Mouse (Mus musculus) limb, embryonic 14.5 days (tissue): Measurements from ENCODE around the gene Gm4952. TPM values are rescaled to one million over a fixed set of nuclear protein-coding genes. Genes with fewer than 3 reads are reported as not detected.
"Not testable (repeated sequence)": the region's sequence is repeated elsewhere in the genome, so short reads cannot be mapped to it uniquely, and the experiment has no call there.

Experiments used
- ATAC-seq: fragments of 200-750 bp; cut with Nextera tagmentation; 2 replicates; pipeline ENCODE4 v1.8.0; 2017; ENCODE audit warnings: low read depth, moderate number of reproducible peaks, moderate TSS enrichment; ENCODE audit not compliant: low FRiP score
- DNase-seq: peaks from one replicate; pipeline ENCODE4 v3.0.0-alpha.2; 2015; ENCODE audit warnings: low spot score
- H3K27ac ChIP-seq: fragments of 300-500 bp; sonication (generic); replicated peaks from 2 replicates; pipeline ENCODE4 v1.5.1; 2014; ENCODE audit warnings: low read depth, mild to moderate bottlenecking, low read length, moderate library complexity, mixed read lengths
- H3K27me3 ChIP-seq: fragments of 300-500 bp; sonication (generic); 2 replicates; pipeline ENCODE4 v1.6.1; 2014; ENCODE audit warnings: low read length, mixed read lengths; ENCODE audit not compliant: control insufficient read depth, insufficient read depth
- H3K36me3 ChIP-seq: fragments of 300-500 bp; sonication (generic); 2 replicates; pipeline ENCODE4 v1.6.1; 2014; ENCODE audit warnings: mild to moderate bottlenecking, low read length, moderate library complexity, mixed read lengths; ENCODE audit not compliant: control insufficient read depth, insufficient read depth
- H3K4me1 ChIP-seq: fragments of 300-500 bp; sonication (generic); 2 replicates; pipeline ENCODE4 v1.6.1; 2014; ENCODE audit warnings: antibody characterized with exemption, low read length, mixed read lengths; ENCODE audit not compliant: control insufficient read depth, insufficient read depth
- H3K4me2 ChIP-seq: fragments of 300-500 bp; sonication (generic); replicated peaks from 2 replicates; pipeline ENCODE4 v1.6.1; 2014; ENCODE audit warnings: low read depth, mild to moderate bottlenecking, low read length, moderate library complexity; ENCODE audit not compliant: severe bottlenecking
- H3K4me3 ChIP-seq: fragments of 300-500 bp; sonication (generic); replicated peaks from 2 replicates; pipeline ENCODE4 v1.5.1; 2014; ENCODE audit warnings: low read length
- H3K9ac ChIP-seq: fragments of 300-500 bp; sonication (generic); 2 replicates; pipeline ENCODE4 v1.6.1; 2014; ENCODE audit warnings: mild to moderate bottlenecking, low read depth, low read length, moderate library complexity; ENCODE audit not compliant: severe bottlenecking
- H3K9me3 ChIP-seq: fragments of 300-500 bp; sonication (generic); 2 replicates; pipeline ENCODE4 v1.6.1; 2016; ENCODE audit warnings: low read length; ENCODE audit not compliant: control insufficient read depth
- POLR2A ChIP-seq: fragments of 200-500 bp; IDR thresholded peaks from 2 replicates; pipeline ENCODE4 v1.8.0; 2012; ENCODE audit warnings: inconsistent platforms, mild to moderate bottlenecking, moderate library complexity, borderline replicate concordance; ENCODE audit not compliant: insufficient read depth, insufficient read length; ENCODE audit errors: extremely low read depth
- WGBS: fragments of 180-500 bp; shearing (Covaris S2); extraction: QIAGEN DNeasy Blood & Tissue Kit; methylation state at CpG from one replicate; pipeline ENCODE4 v1.1.7; 2014; 5-methylcytosine and 5-hydroxymethylcytosine counted together
- polyA plus RNA-seq, 2 experiments: library from polyadenylated mRNA; depleted of rRNA in 1 of 2; stranded (reverse) in 1 of 2; unstranded in 1 of 2; fragments of >200 nt; fragmentation: Nextera tagmentation in 1 of 2; extraction: Ambion mirVana in 1 of 2; gene quantifications; 2 replicates each; pipeline versions ENCODE4 v1.2.1 to v1.2.3; 2012 to 2014

Gene Gm4952
- polyA plus RNA-seq, 2 experiments = 0.08 to 0.33 TPM

- Histone ChIP-seq H3K4me1 (no peaks in the 10 kb centered on the region), H3K9me3 (no peaks in the 10 kb centered on the region), H3K27ac (no peak overlapping the region), H3K9ac (no peak overlapping the region), H3K27me3 (no peaks in the 10 kb centered on the region), H3K4me3 (no peak overlapping the region), H3K36me3 (no peaks in the 10 kb centered on the region), H3K4me2 (no peak overlapping the region)
- no peak for DNase-seq
- WGBS = 92% methylated on average over 4 of the region's 4 CpGs
- no peak for ATAC-seq
- no peak for TF ChIP-seq POLR2A
Observed at GRCm38 (mm10) chr19:12634963-12635362, 35.2 kb downstream of the Gm4952 start.

GRCm38 (mm10) chr19:12636863-12637262, 37.1 kb downstream of the Gm4952 start:
- Histone ChIP-seq H3K36me3 (no peaks in the 10 kb centered on the region), H3K4me1 (no peaks in the 10 kb centered on the region), H3K9me3 (no peaks in the 10 kb centered on the region), H3K27me3 (no peaks in the 10 kb centered on the region), H3K27ac (no peak overlapping the region), H3K4me2 (no peak overlapping the region), H3K9ac (no peak overlapping the region), H3K4me3 (no peak overlapping the region)
- DNase-seq (no peak), ATAC-seq (no peak)
- WGBS = 61% methylated on average over 3 of the region's 3 CpGs
- TF ChIP-seq POLR2A = no peak

- H3K4me1 ChIP-seq = no peaks in the 10 kb centered on the region
- no peak overlapping the region for H3K4me2 ChIP-seq
- no peak overlapping the region for H3K27ac ChIP-seq
- 77% methylated on average over 1 of the region's 1 CpGs for WGBS
- H3K9me3 ChIP-seq = no peaks in the 10 kb centered on the region
- no peak for TF ChIP-seq POLR2A
- no peak overlapping the region for H3K4me3 ChIP-seq
- H3K27me3 ChIP-seq = no peaks in the 10 kb centered on the region
- no peak overlapping the region for H3K9ac ChIP-seq
- no peaks in the 10 kb centered on the region for H3K36me3 ChIP-seq
- DNase-seq (no peak), ATAC-seq (no peak)
Observed at GRCm38 (mm10) chr19:12638049-12638448, 38.3 kb downstream of the Gm4952 start.

DNA sequence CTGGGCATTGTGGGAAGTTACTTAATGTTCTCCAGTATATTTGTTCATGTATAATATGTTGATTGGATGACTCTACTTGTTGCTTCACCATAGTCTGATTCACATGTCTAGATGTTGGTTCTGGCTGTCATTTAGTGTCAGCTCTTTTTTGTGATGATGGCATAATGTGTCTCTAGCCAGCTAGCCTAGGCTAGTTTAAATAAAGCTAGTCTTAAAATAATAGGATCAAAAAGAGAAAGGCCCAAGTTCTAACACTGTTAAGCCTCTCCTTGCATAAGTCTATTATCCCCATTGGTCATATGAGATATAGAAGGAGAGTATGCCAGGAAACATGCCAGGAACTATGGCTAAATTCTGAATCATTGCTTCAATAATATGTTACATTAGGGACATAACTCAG, 49.7 kb downstream of the Gm4952 start:
- no peaks in the 10 kb centered on the region for H3K9me3 ChIP-seq
- no peak for TF ChIP-seq POLR2A
- H3K9ac ChIP-seq = no peak overlapping the region
- H3K36me3 ChIP-seq = no peaks in the 10 kb centered on the region
- no peak overlapping the region for H3K4me3 ChIP-seq
- H3K4me2 ChIP-seq = no peak overlapping the region
- no peaks in the 10 kb centered on the region for H3K4me1 ChIP-seq
- no peak for ATAC-seq
- H3K27me3 ChIP-seq = no peaks in the 10 kb centered on the region
- H3K27ac ChIP-seq = no peak overlapping the region
- DNase-seq = no peak

DNA sequence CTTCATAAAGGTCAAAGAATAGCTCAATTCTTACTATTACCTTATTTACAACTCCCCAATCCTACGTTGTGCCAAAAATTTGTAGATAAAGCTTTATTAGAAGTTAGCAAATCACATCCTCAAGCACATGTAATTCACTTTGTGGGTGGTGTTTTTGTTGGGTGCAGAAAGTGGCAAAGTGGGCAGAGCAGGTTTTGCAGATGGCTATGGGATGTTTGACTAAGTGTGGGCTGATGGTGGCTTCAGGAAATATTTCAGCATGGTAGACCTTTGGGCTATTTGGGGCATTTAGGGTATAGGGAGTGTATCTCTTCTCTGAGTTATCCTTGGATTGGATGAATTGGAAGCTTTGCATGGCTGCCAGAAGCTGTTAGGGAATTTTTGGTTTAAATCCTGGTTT, 66.4 kb downstream of the Gm4952 start:
- Histone ChIP-seq H3K36me3 (no peaks in the 10 kb centered on the region), H3K27ac (no peak overlapping the region), H3K4me1 (no peaks in the 10 kb centered on the region), H3K9ac (no peak overlapping the region), H3K4me3 (no peak overlapping the region), H3K27me3 (no peaks in the 10 kb centered on the region), H3K9me3 (no peaks in the 10 kb centered on the region), H3K4me2 (no peak overlapping the region)
- no peak for DNase-seq
- 89% methylated on average over 1 of the region's 1 CpGs for WGBS
- no peak for TF ChIP-seq POLR2A
- no peak for ATAC-seq

GRCm38 (mm10) chr19:12668601-12669000, 68.8 kb downstream of the Gm4952 start:
- H3K27me3 ChIP-seq, H3K27ac ChIP-seq, H3K9me3 ChIP-seq, H3K4me2 ChIP-seq, H3K4me3 ChIP-seq, ATAC-seq, DNase-seq, H3K4me1 ChIP-seq, H3K36me3 ChIP-seq, H3K9ac ChIP-seq: not testable (repeated sequence)
- WGBS = 96% methylated on average over 3 of the region's 3 CpGs
